Mouse (Mus musculus) heart, embryonic 13.5 days (tissue): ENCODE results near the gene Trim34a. TPM values are rescaled to one million over a fixed set of nuclear protein-coding genes. Genes with fewer than 3 reads are reported as not detected.
"Not testable (repeated sequence)": the region's sequence is repeated elsewhere in the genome, so short reads cannot be mapped to it uniquely, and the experiment has no call there.

ENCODE experiments used
- ATAC-seq: fragments of 200-750 bp; cut with Nextera tagmentation; 2 replicates; pipeline ENCODE4 v1.8.0; 2017; ENCODE audit warnings: moderate TSS enrichment; ENCODE audit not compliant: insufficient number of reproducible peaks, low FRiP score, low TSS enrichment; ENCODE audit errors: extremely low read depth
- H3K27ac ChIP-seq: fragments of 300-500 bp; sonication (generic); replicated peaks from 2 replicates; pipeline ENCODE4 v1.5.1; 2015; ENCODE audit warnings: moderate library complexity, mild to moderate bottlenecking, inconsistent platforms
- H3K27me3 ChIP-seq: fragments of 300-500 bp; sonication (generic); replicated peaks from 2 replicates; pipeline ENCODE4 v1.6.1; 2015; ENCODE audit warnings: mild to moderate bottlenecking, inconsistent platforms
- H3K36me3 ChIP-seq: fragments of 300-500 bp; sonication (generic); 2 replicates; pipeline ENCODE4 v1.6.1; 2015; ENCODE audit warnings: mild to moderate bottlenecking, inconsistent platforms
- H3K4me1 ChIP-seq: fragments of 300-500 bp; sonication (generic); 2 replicates; pipeline ENCODE4 v1.6.1; 2015; ENCODE audit warnings: inconsistent platforms
- H3K4me2 ChIP-seq: fragments of 300-500 bp; sonication (generic); 2 replicates; pipeline ENCODE4 v1.6.1; 2015; ENCODE audit warnings: inconsistent platforms, mild to moderate bottlenecking, moderate library complexity
- H3K4me3 ChIP-seq: fragments of 300-500 bp; sonication (generic); 2 replicates; pipeline ENCODE4 v1.5.1; 2015; ENCODE audit warnings: moderate library complexity, mild to moderate bottlenecking, inconsistent platforms
- H3K9ac ChIP-seq: fragments of 300-500 bp; sonication (generic); 2 replicates; pipeline ENCODE4 v1.6.1; 2015; ENCODE audit warnings: inconsistent platforms, mild to moderate bottlenecking, moderate library complexity
- H3K9me3 ChIP-seq: fragments of 300-500 bp; sonication (generic); 2 replicates; pipeline ENCODE4 v1.6.1; 2016; ENCODE audit warnings: inconsistent platforms
- WGBS: fragments of 180-500 bp; shearing (Covaris S2); methylation state at CpG from one replicate; pipeline ENCODE4 v1.1.7; 2015; ENCODE audit warnings: mixed read lengths; 5-methylcytosine and 5-hydroxymethylcytosine counted together
- polyA plus RNA-seq: library from polyadenylated mRNA; unstranded; fragments of >200 nt; fragmentation: Nextera tagmentation; extraction: Ambion mirVana; gene quantifications from 2 replicates; pipeline ENCODE4 v1.2.1, GENCODE M21; 2015

Trim34a gene
- 2.1 and 2.4 TPM in 2 replicates for polyA plus RNA-seq

- Histone ChIP-seq H3K4me1 (peaks cover 7% of the 10 kb centered on the region; the same call in 1 of the 2 replicates), H3K9me3 (no peaks in the 10 kb centered on the region), H3K4me3 (peak within 1 kb of the TSS; percentile 74), H3K27ac (peak within 1 kb of the TSS; percentile 76), H3K9ac (peak within 1 kb of the TSS; percentile 88), H3K36me3 (no peaks in the 10 kb centered on the region), H3K4me2 (peak within 1 kb of the TSS; percentile 73), H3K27me3 (no peaks in the 10 kb centered on the region)
- ATAC-seq = no peak
- WGBS = 8% methylated on average over 13 of the region's 13 CpGs
Observed at GRCm38 (mm10) chr7:104244287-104245181, at the start of gene Trim34a. TSS of gene Trim34a (plus strand) at chr7:104244457.

GRCm38 (mm10) chr7:104195885-104196284 lies 48.4 kb upstream of the Trim34a start, which contains the start of gene Olfr649:
TSS of gene Olfr649 (minus strand) at chr7:104195985.
- 70% methylated on average over 6 of the region's 6 CpGs for WGBS
- Histone ChIP-seq H3K4me3 (no peak within 1 kb of the TSS), H3K9me3 (no peaks in the 10 kb centered on the region), H3K27me3 (no peaks in the 10 kb centered on the region), H3K36me3 (no peaks in the 10 kb centered on the region), H3K4me2 (no peak within 1 kb of the TSS), H3K4me1 (no peaks in the 10 kb centered on the region), H3K27ac (no peak within 1 kb of the TSS), H3K9ac (no peak within 1 kb of the TSS)
- no peak for ATAC-seq

GRCm38 (mm10) chr7:104199822-104200221 lies 44.4 kb upstream of the Trim34a start:
- Histone ChIP-seq H3K27me3 (no peaks in the 10 kb centered on the region), H3K4me1 (no peaks in the 10 kb centered on the region), H3K4me3 (no peak overlapping the region), H3K36me3 (no peaks in the 10 kb centered on the region), H3K27ac (no peak overlapping the region), H3K9ac (no peak overlapping the region), H3K9me3 (no peaks in the 10 kb centered on the region), H3K4me2 (no peak overlapping the region)
- 3% methylated on average over 5 of the region's 5 CpGs for WGBS
- no peak for ATAC-seq

GRCm38 (mm10) chr7:104206197-104206596 lies 38.1 kb upstream of the Trim34a start:
- Histone ChIP-seq H3K4me1 (no peaks in the 10 kb centered on the region), H3K27ac (no peak overlapping the region), H3K4me3 (no peak overlapping the region), H3K9me3 (no peaks in the 10 kb centered on the region), H3K36me3 (no peaks in the 10 kb centered on the region), H3K9ac (no peak overlapping the region), H3K27me3 (no peaks in the 10 kb centered on the region), H3K4me2 (no peak overlapping the region)
- no peak for ATAC-seq
- 87% methylated on average over 7 of the region's 7 CpGs for WGBS

GRCm38 (mm10) chr7:104216011-104216535 lies 28.2 kb upstream of the Trim34a start:
- no peaks in the 10 kb centered on the region for H3K36me3 ChIP-seq
- H3K9ac ChIP-seq = no peak overlapping the region
- 39% methylated on average over 1 of the region's 1 CpGs for WGBS
- no peak overlapping the region for H3K4me3 ChIP-seq
- no peak overlapping the region for H3K4me2 ChIP-seq
- H3K9me3 ChIP-seq = no peaks in the 10 kb centered on the region
- H3K27me3 ChIP-seq = no peaks in the 10 kb centered on the region
- H3K27ac ChIP-seq = no peak overlapping the region
- peaks cover 5% of the 10 kb centered on the region for H3K4me1 ChIP-seq
- no peak for ATAC-seq

- no peak for ATAC-seq
- Histone ChIP-seq H3K9me3 (no peaks in the 10 kb centered on the region), H3K4me1 (peaks cover 5% of the 10 kb centered on the region), H3K36me3 (no peaks in the 10 kb centered on the region), H3K27ac (no peak overlapping the region), H3K27me3 (no peaks in the 10 kb centered on the region), H3K9ac (no peak overlapping the region), H3K4me3 (no peak overlapping the region), H3K4me2 (no peak overlapping the region)
- 63% methylated on average over 2 of the region's 2 CpGs for WGBS
Observed at GRCm38 (mm10) chr7:104217881-104218280, 26.4 kb upstream of the Trim34a start.

GRCm38 (mm10) chr7:104218701-104219569 lies 25.3 kb upstream of the Trim34a start, which contains the start of gene Trim6:
TSS of gene Trim6 (plus strand) at chr7:104218793.
- H3K4me1 ChIP-seq = peaks cover 5% of the 10 kb centered on the region
- peak within 1 kb of the TSS; percentile 61 for H3K4me3 ChIP-seq
- no peaks in the 10 kb centered on the region for H3K36me3 ChIP-seq
- WGBS = under 1% methylated on average over 37 of the region's 37 CpGs
- peak within 1 kb of the TSS; percentile 81 for H3K4me2 ChIP-seq
- H3K27ac ChIP-seq = peak within 1 kb of the TSS; percentile 62
- H3K9ac ChIP-seq = peak within 1 kb of the TSS; percentile 79
- peak; percentile 76; the same call in 1 of the 2 replicates for ATAC-seq
- H3K27me3 ChIP-seq = no peaks in the 10 kb centered on the region
- H3K9me3 ChIP-seq = no peaks in the 10 kb centered on the region

GRCm38 (mm10) chr7:104231203-104231602 lies 13.1 kb upstream of the Trim34a start:
- no peaks in the 10 kb centered on the region for H3K9me3 ChIP-seq
- no peak overlapping the region for H3K9ac ChIP-seq
- H3K36me3 ChIP-seq = peaks cover 30% of the 10 kb centered on the region
- no peaks in the 10 kb centered on the region for H3K4me1 ChIP-seq
- ATAC-seq = no peak
- H3K27ac ChIP-seq = no peak overlapping the region
- H3K4me3 ChIP-seq = no peak overlapping the region
- no peaks in the 10 kb centered on the region for H3K27me3 ChIP-seq
- WGBS = 27% methylated on average over 2 of the region's 2 CpGs
- H3K4me2 ChIP-seq = no peak overlapping the region

- Histone ChIP-seq H3K27ac (no peak overlapping the region), H3K9ac (no peak overlapping the region), H3K4me2 (no peak overlapping the region), H3K36me3 (no peaks in the 10 kb centered on the region), H3K4me1 (peaks cover 7% of the 10 kb centered on the region; the same call in 1 of the 2 replicates), H3K9me3 (no peaks in the 10 kb centered on the region), H3K27me3 (no peaks in the 10 kb centered on the region), H3K4me3 (no peak overlapping the region)
- ATAC-seq = no peak
Observed at GRCm38 (mm10) chr7:104240857-104241256, 3.4 kb upstream of the Trim34a start.

GRCm38 (mm10) chr7:104243616-104244015 lies 641 bp upstream of the Trim34a start:
- H3K27me3 ChIP-seq = no peaks in the 10 kb centered on the region
- WGBS = 42% methylated on average over 1 of the region's 1 CpGs
- no peaks in the 10 kb centered on the region for H3K9me3 ChIP-seq
- no peak overlapping the region for H3K27ac ChIP-seq
- no peak for ATAC-seq
- H3K36me3 ChIP-seq = no peaks in the 10 kb centered on the region
- no peak overlapping the region for H3K4me3 ChIP-seq
- peaks cover 7% of the 10 kb centered on the region; the same call in 1 of the 2 replicates for H3K4me1 ChIP-seq
- H3K9ac ChIP-seq = no peak overlapping the region
- H3K4me2 ChIP-seq = peak overlapping the region; percentile 73

GRCm38 (mm10) chr7:104260380-104260779 lies 16.1 kb downstream of the Trim34a start:
- WGBS = 66% methylated on average over 4 of the region's 4 CpGs

More at GRCm38 (mm10) chr7:104260380-104260779, 16.1 kb downstream of the Trim34a start:
- H3K4me2 ChIP-seq, H3K4me1 ChIP-seq, H3K36me3 ChIP-seq, H3K4me3 ChIP-seq, H3K27me3 ChIP-seq, ATAC-seq, H3K27ac ChIP-seq, H3K9me3 ChIP-seq, H3K9ac ChIP-seq: not testable (repeated sequence)
